Mouse (Mus musculus): Measurements from ENCODE around the gene Krtap1-4.
"Not testable (repeated sequence)": the region's sequence is repeated elsewhere in the genome, so short reads cannot be mapped to it uniquely, and the experiment has no call there.

The Krtap1-4 gene

GRCm38 (mm10) chr11:99583245-99583704, at the start of gene Krtap1-4:
Krtap1-4 (minus strand) TSS chr11:99583654.
- no peak for DNase-seq (ENCODE audit: low spot score in 2 of 2)

- DNase-seq (ENCODE audit: low spot score in 2 of 2) = no peak
These were observed 47.4 kb upstream of the Krtap1-4 start for GRCm38 (mm10) chr11:99630890-99631289.

- DNase-seq (ENCODE audit: low spot score in 2 of 2) = no peak
These were observed 44.7 kb upstream of the Krtap1-4 start, which contains the start of gene Krtap4-1 for GRCm38 (mm10) chr11:99628138-99628537. Krtap4-1 (minus strand) TSS chr11:99628238.

- no peak for DNase-seq (ENCODE audit: low spot score in 2 of 2)
These were observed 36.9 kb upstream of the Krtap1-4 start, which contains the start of gene Gm11562 for GRCm38 (mm10) chr11:99620335-99620734. Gm11562 (minus strand) TSS chr11:99620435.

GRCm38 (mm10) chr11:99614796-99615363, 31.4 kb upstream of the Krtap1-4 start, which contains the start of gene Krtap2-4:
Krtap2-4 (minus strand) TSS chr11:99614846.
- no peak for DNase-seq (ENCODE audit: low spot score in 2 of 2)

GRCm38 (mm10) chr11:99610089-99610488, 26.6 kb upstream of the Krtap1-4 start, which contains the start of gene Gm11937:
Gm11937 (minus strand) TSS chr11:99610189.
- not testable (repeated sequence) for DNase-seq (ENCODE audit: low spot score in 2 of 2)

GRCm38 (mm10) chr11:99609126-99609525, 25.7 kb upstream of the Krtap1-4 start:
- no peak for DNase-seq (ENCODE audit: low spot score in 2 of 2)

- DNase-seq (ENCODE audit: low spot score in 2 of 2) = not testable (repeated sequence)
These were observed 19.8 kb upstream of the Krtap1-4 start, which contains the start of gene Gm11938 for GRCm38 (mm10) chr11:99603208-99603607. Gm11938 (minus strand) TSS chr11:99603308.

GRCm38 (mm10) chr11:99597742-99598141, 14.3 kb upstream of the Krtap1-4 start, which contains the start of gene Krtap9-3:
Krtap9-3 (minus strand) TSS chr11:99598105.
- not testable (repeated sequence) for DNase-seq (ENCODE audit: low spot score in 2 of 2)

- no peak for DNase-seq (ENCODE audit: low spot score in 2 of 2)
These were observed 7.5 kb upstream of the Krtap1-4 start, which contains the start of gene Krtap1-3 for GRCm38 (mm10) chr11:99590981-99591380. Krtap1-3 (minus strand) TSS chr11:99591339.

GRCm38 (mm10) chr11:99585096-99585495, 1.6 kb upstream of the Krtap1-4 start:
- DNase-seq (ENCODE audit: low spot score in 2 of 2) = no peak

GRCm38 (mm10) chr11:99581564-99581963, 1.9 kb downstream of the Krtap1-4 start:
- DNase-seq (ENCODE audit: low spot score in 2 of 2) = no peak

- DNase-seq (ENCODE audit: low spot score in 2 of 2) = no peak
These were observed 2.4 kb downstream of the Krtap1-4 start for GRCm38 (mm10) chr11:99581051-99581450.

GRCm38 (mm10) chr11:99580636-99581035, 2.8 kb downstream of the Krtap1-4 start, which contains the start of gene Krtap1-5:
Krtap1-5 (minus strand) TSS chr11:99581016.
- DNase-seq (ENCODE audit: low spot score in 2 of 2) = no peak

- DNase-seq (ENCODE audit: low spot score in 2 of 2) = peak; percentile 57 to 84
These were observed 9.3 kb downstream of the Krtap1-4 start for GRCm38 (mm10) chr11:99574106-99574505.

GRCm38 (mm10) chr11:99573164-99573563, 10.3 kb downstream of the Krtap1-4 start:
- no peak for DNase-seq (ENCODE audit: low spot score in 2 of 2)

GRCm38 (mm10) chr11:99566530-99566929, 16.9 kb downstream of the Krtap1-4 start, which contains the start of gene Krtap3-1:
Krtap3-1 (minus strand) TSS chr11:99566630.
- DNase-seq (ENCODE audit: low spot score in 2 of 2) = no peak

GRCm38 (mm10) chr11:99562580-99562979, 20.9 kb downstream of the Krtap1-4 start:
- DNase-seq (ENCODE audit: low spot score in 2 of 2) = no peak

- DNase-seq (ENCODE audit: low spot score in 2 of 2) = no peak
These were observed 24.1 kb downstream of the Krtap1-4 start, which contains the start of gene Gm11939 for GRCm38 (mm10) chr11:99559366-99559765. Gm11939 (minus strand) TSS chr11:99559466.

- no peak for DNase-seq (ENCODE audit: low spot score in 2 of 2)
These were observed 25.3 kb downstream of the Krtap1-4 start for GRCm38 (mm10) chr11:99557976-99558745.

GRCm38 (mm10) chr11:99556753-99557152, 26.7 kb downstream of the Krtap1-4 start, which contains the start of gene Krtap3-2:
Krtap3-2 (minus strand) TSS chr11:99556853.
- no peak for DNase-seq (ENCODE audit: low spot score in 2 of 2)

GRCm38 (mm10) chr11:99556195-99556594, 27.3 kb downstream of the Krtap1-4 start:
- DNase-seq (ENCODE audit: low spot score in 2 of 2) = no peak

All from urinary bladder, postnatal 4 days (tissue).